Mouse (Mus musculus): ENCODE results near the gene Slc26a1.
"Not testable (repeated sequence)": the region's sequence is repeated elsewhere in the genome, so short reads cannot be mapped to it uniquely, and the experiment has no call there.

The Slc26a1 gene

GRCm38 (mm10) chr5:108655891-108656650 lies 19.3 kb downstream of the Slc26a1 start:
- no peak for DNase-seq (ENCODE audit: inconsistent ontology term)

- DNase-seq (ENCODE audit: inconsistent ontology term) = no peak
Measured at GRCm38 (mm10) chr5:108655381-108655780, 20.0 kb downstream of the Slc26a1 start.

- no peak for DNase-seq (ENCODE audit: inconsistent ontology term)
Measured at GRCm38 (mm10) chr5:108654444-108654990, 20.9 kb downstream of the Slc26a1 start.

- no peak for DNase-seq (ENCODE audit: inconsistent ontology term)
Measured at GRCm38 (mm10) chr5:108653341-108653740, 22.0 kb downstream of the Slc26a1 start.

- peak; percentile 15 for DNase-seq (ENCODE audit: inconsistent ontology term)
Measured at GRCm38 (mm10) chr5:108651823-108652222, 23.5 kb downstream of the Slc26a1 start.

DNA sequence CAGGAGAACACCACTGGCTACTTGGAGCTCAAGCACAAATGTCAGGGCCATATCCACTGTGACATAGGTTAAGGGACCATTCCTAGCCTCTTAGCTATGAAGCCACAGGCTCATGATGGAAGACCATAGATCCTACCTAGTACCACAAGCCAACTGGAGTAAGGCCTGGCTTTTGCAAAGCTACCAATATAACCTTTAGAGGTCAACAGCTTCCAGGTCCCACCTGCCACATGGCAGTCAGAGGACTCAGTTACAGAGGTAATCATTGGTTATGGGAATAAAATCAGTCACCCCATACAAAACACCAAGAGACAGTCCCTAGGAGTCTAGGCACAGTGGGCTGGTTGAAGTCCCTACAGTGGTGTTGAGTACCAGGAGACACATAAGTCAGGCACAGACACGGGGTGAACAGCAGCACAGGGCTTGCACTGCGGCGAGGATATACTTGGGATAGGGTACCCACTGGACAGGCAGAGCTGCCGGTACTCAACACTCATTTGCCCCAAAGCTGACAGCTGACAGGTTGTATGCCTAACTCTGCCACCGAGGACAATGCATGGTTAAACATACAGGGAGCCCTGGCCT lies 24.1 kb downstream of the Slc26a1 start:
- no peak for DNase-seq (ENCODE audit: inconsistent ontology term)

DNA sequence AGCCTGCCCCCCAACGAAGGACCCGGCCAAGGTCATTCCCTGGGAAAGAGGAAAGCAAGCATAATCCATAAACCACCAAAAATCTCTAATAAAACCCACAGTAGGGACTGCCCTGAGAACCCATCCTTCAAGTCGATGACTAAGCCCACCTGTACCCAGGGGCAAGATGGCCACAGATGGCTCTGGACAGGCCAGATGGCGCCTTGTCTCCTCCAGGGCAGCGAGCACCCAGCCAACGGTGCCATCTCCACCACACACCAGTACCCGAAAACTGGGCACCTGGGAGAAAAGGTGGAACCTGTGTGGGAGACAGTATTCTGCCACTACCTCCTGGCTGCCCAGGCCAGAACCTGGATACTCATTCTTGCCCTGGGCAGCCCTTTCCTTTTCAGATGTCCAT lies 25.0 kb downstream of the Slc26a1 start:
- no peak for DNase-seq (ENCODE audit: inconsistent ontology term)

DNA sequence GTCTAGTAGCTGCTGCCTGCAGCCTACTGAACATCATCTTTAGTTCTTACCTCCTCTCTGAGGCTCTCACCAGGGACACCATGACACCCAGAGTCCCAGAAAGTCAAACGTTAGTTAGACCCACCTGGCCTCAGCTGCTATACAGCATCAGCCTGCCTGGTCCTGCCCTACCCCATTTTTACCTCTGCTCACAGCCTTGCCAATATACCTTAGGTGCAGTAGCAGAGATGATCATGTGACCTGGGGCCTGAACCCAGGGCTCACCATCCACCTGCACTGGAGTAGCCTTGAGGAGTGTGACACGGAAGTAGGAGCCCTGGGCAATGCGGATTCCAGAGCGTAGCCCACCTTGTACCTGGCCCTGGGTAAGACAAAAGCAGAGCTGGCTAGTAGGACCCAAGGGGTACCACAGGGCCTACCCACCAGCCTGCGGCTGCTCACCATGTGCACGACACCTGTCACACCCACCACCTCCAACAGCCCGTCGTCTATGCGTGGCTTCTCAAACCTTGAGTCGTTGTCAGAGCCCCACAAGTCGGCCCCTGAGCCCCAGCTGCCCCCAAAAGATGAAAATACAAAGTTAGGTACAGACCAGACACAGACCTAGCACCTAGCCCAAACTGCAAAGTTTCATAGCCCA lies 26.3 kb downstream of the Slc26a1 start:
- DNase-seq (ENCODE audit: inconsistent ontology term) = no peak

DNA sequence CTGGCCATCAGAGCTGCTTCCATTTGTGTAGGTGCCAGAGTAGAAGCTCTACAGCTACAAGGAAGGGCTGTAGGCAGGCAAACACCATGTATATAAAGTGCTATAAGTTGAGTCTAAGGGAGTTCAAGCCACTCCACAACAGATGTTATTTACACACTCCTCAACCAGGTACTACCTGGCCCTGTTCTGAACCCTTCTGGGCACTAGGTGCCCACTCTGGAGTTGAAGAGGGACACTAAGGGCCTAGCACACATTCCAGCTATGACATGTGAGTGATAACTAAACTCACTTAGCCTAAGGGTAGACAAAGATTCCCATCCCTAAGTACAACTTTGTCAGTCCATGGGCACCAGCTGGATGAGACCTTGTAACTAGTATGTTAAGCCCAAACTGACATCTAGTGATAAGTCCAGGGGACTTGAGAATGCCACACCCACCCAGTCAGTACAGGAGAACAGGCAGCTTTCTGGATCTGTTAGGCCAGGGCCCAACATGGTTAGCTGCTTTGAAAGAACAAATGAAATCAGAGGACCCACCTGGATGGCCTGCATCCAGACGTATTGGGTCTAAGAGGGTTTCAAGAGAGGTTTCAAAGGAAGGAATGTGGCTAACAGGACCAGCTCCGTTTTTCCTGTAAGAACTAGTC lies 27.4 kb downstream of the Slc26a1 start:
- no peak for DNase-seq (ENCODE audit: inconsistent ontology term)

DNA sequence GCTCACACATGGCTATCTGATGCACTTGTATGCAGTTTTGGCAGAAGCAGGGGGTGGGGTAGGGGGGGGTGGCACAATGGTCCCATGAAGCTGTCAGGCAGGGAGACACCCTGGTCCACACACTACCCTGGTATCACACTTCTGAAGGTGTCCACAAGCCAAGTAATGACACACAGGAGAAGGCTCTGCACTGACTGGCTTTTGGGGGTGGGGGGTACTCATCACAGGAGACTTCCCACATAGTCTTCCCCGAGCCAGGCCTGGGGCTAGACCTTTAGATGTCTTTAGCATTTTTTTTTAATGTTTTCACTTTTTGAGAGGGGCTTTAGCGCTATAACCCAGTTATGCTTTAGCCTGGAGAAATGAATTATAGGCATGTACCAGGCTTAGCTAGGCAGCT lies 28.1 kb downstream of the Slc26a1 start:
- DNase-seq (ENCODE audit: inconsistent ontology term) = no peak

DNA sequence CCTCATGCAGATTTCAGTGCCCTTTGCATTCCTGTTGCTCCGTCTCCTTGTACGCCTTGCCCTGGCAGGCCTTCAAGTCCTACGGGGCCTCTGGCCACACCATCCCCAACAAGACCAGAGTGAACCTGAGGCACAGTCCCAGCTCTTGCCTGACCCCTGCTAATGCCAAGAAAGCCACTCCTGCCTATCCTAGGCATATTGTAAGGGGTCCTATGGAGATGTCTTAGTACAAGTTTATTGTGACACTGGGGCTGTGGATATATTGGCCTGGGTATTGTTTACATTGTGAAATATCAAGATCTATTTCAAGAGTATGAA lies 29.1 kb downstream of the Slc26a1 start:
- no peak for DNase-seq (ENCODE audit: inconsistent ontology term)

- no peak for DNase-seq (ENCODE audit: inconsistent ontology term)
Measured at GRCm38 (mm10) chr5:108645651-108646342, 29.6 kb downstream of the Slc26a1 start.

DNA sequence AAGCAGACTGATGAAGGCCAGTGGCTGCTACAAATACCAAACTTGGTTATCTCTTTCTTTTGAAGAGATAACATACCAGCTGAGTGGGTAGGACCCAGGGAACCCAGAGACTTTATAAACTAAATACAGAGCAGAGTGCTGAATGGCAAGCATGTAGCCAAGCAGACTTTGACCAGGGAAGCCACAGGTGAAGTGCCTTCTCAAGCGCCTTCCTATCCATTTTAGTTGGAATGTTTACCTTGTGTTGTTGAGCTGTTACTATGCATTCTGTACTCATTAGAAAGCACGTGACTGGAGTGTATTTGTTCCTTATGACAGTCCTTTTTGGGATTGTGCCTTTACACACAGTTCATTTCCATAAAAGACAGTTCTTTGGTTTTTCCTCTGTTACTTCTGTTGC lies 31.7 kb downstream of the Slc26a1 start:
- DNase-seq (ENCODE audit: inconsistent ontology term) = no peak

GRCm38 (mm10) chr5:108636172-108636571 lies 39.2 kb downstream of the Slc26a1 start:
- DNase-seq (ENCODE audit: inconsistent ontology term) = no peak

DNA sequence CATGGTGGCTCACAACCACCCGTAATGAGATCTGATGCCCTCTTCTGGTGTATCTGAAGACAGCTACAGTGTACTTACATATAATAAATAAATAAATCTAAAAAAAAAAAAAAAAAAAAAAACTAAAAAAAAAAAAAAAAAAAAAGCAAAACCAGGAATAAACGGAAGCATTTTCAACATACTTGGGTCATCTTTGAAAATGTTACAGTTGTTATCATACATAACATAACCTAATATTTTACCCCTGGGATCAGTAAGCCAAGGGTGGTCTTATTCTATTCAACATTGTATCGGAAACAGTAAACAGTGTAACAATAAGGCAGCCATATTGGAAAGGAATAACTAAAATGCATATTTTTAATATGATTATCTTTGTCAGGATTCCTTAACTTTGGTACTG lies 41.3 kb downstream of the Slc26a1 start:
- not testable (repeated sequence) for DNase-seq (ENCODE audit: inconsistent ontology term)

GRCm38 (mm10) chr5:108633676-108634075 lies 41.7 kb downstream of the Slc26a1 start:
- no peak for DNase-seq (ENCODE audit: inconsistent ontology term)

- peak; percentile 93 for DNase-seq (ENCODE audit: inconsistent ontology term)
Measured at GRCm38 (mm10) chr5:108629634-108630483, 45.5 kb downstream of the Slc26a1 start, which contains the start of the genes Gak and Tmem175. TSS of gene Gak (minus strand) at chr5:108629755. TSS of gene Tmem175 (plus strand) at chr5:108629770.

DNA sequence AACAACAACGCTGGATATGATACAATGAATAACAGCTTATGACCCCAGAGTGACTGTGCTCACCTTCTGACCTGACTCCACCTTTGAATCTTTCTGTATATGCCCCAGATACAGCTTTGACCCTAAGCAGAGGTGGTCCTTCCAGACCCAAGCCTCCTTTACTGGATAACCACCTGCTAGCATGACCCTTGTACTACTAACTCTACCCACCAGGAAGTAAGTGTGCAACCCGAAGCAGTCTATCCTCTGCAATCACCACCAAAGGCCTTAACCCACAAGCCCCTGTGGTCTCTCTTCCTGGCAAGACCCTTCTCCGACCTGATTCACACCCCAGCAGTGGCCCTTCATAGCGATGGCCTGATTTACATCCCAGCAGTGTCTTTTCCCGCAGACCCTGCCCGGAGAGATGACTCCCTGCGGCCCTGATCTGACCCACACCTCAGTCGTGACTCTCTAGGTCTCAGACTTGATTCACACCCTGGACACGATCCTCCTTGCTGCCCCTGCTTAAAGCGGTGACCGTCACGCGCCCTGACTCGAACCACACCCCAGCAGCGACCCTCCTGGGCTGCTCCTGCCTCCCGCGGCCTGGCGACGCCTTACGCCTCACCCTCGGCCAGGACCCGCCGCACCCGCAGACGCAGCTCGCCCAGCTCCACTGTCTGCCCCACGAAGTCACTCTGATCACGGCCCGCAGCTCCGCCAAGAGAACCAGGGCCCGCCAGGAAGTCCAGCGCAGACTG lies 46.3 kb downstream of the Slc26a1 start:
- DNase-seq (ENCODE audit: inconsistent ontology term) = no peak

GRCm38 (mm10) chr5:108626050-108626660 lies 49.2 kb downstream of the Slc26a1 start:
- no peak for DNase-seq (ENCODE audit: inconsistent ontology term)

DNA sequence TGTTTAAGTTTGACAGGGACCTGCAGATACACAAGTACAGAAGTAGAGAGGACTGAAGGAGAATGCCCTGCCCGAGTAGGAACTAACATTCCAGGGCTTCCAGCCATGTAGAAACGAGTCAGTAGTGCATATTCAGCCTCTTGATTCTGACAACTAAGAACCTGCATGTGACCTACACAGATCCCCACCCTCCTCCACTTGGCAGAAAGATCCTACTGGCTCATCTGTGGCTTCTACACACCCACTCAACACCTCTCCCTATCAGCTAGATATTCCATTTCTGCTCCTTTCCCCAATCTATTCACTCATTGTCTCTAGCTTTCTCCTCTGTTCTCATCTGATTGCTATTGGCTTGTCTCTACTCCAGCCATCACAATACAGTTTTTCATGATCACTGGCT lies 53.5 kb downstream of the Slc26a1 start:
- DNase-seq (ENCODE audit: inconsistent ontology term) = peak; percentile 20
